Mouse (Mus musculus) right cerebral cortex, postnatal 36 days (tissue): ENCODE data around the gene Guk1.
"Not testable (repeated sequence)": the region's sequence is repeated elsewhere in the genome, so short reads cannot be mapped to it uniquely, and the experiment has no call there.

ENCODE experiments used
- DNase-seq, 2 experiments: peaks; one replicate each; pipeline ENCODE4 v3.0.0; 2022; ENCODE audit warnings: low spot score in 2 of 2, mixed read lengths in 1 of 2

The Guk1 gene

DNA sequence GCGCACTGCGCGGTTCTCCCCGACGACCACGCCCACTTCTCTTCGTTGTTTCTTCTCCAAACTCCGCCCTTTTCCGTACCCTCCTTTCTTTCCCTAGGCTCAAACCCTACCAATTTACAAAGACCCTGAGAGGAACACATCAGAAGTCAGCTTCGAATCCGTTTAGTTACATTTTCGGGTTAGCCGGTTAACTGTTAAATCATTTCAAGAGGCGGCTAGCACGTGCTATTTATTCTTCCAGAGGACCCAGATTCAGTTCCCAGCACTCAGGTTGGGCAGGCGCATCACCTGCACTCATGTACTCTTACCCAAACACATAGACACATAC, at the start of gene Guk1:
Gene Guk1, minus strand, starts transcription at position 154 of the 328 bp plus-strand sequence.
- DNase-seq: no peak

DNA sequence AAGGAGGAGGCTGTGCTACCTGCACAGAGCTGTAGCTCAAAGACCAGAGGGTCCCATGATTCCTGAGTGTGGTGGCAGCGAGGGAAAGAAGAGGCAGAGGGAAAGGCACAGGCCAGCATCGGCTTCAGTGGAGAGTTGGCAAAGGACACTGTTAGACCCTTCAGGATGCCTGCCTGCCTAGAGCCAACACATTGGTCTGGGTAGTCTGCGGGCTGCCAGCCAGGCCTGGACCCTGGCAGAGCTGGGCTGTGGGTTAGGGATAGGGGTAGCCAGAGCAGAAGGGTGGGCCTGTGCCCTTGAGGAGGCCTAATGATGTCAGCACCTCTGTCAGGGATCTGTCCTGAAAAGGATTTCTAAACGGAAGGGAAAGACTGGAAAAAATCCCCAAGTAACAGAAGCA, 47.8 kb upstream of the Guk1 start:
- no peak for DNase-seq

DNA sequence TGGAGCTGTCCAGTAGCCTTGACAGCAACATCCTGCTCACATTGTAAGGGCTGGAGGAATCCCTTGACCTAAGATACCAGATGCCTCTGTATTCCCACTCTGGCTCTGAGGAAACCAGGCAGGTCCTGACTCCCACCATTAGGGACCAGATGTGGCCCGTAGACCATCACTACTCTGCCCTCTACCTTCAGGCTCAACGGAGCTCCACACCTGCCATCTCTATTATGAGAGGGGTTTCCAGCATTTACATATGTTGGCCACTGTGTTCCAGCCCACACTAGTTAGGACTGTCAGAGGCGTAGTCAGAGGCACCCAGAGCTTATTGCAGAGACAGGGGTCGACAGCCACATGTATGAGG, 47.4 kb upstream of the Guk1 start:
- no peak for DNase-seq

DNA sequence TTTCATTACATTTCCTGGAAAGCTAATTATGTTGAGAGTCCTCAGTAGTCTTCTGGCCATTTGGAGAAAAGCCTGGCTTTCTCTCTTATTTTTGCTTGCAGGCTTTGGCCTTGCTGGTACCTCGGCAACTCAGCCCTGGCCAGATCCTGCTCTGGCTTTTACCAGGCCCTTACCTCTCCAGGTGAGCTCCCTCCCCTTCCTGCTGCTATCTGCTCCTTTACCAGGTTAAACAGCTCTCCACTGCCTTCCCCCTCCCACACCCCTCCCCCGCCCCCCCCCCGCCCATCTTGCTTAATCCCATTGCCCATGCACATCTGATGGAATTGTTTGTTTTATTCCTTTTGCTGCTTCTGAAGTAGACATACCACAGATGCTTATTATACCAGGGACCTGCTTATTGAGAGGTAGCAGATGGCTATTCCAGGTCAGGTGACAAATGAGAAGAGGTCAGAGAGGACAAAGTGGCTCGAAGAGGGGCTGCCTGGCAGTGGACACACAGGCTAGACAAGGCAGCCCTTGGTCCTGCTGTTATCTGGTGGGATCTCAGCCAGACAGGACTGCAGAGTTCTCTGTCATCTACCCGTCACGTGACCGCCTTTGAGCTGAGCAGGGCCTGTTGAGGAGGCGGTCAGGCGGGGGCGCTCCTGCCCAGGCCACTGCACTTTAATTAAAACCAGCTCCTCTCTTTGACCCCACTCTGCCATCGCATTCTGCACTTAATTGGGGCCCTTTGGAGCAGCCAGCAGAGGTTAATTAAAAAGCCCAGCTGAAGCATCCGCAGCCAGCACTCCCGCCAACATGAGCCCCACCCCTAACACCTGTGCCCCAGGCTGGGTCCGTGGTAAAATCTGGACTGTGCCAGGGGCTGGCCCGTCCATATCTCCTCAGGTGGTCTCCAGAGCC, 46.8 kb upstream of the Guk1 start:
- peak in 1 of 2 experiments; percentile 29 for DNase-seq

DNA sequence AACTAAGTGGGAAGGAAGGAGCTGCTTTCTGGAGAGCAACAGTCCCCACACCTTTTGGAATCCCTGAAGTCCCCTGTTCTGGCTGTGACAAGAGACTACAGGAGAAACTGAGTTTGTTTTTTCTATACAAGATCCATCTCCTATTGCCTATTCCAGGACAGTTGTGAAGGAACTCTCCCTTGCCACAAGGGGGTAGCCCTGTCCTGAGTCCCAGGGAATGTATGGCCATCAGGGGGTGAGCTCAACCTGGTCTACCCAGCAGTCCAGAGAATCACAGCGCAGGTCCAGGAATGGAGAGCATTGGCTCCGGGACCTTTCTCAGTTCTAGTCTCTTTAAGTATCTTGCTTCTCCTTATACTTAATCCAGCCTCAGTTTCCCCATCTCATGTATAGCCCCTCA, 40.8 kb upstream of the Guk1 start:
- no peak for DNase-seq

DNA sequence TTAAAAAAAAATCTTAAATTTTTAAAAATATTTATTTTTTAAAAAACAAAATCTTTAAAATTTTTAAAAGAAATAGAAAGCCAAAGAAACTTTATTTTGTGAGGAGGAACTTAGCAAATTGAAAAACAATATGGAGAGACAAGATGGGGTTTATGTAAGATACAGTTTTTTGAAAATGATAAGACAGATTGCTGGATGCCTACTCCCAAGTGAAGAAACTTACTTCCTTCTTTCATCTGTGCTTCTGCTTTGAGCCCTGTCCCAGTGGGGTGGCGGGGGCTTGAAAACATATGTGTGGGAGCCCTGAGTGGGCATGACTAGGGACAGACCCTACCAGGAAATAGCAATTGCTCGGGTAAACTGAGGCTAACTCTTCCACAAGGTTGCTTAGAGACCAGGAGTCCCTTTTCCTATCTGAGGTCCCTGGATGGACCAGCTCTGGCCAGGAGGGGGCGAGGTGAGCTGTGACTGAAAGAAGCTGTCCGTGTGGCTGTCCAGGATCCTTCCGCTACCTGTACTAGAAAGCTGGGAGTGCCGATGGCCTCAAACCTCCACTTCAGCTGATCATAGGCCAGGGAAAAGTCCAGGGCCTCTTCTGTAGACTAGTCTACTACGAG, 38.2 kb upstream of the Guk1 start:
- DNase-seq: peak in 1 of 2 experiments; percentile 38

DNA sequence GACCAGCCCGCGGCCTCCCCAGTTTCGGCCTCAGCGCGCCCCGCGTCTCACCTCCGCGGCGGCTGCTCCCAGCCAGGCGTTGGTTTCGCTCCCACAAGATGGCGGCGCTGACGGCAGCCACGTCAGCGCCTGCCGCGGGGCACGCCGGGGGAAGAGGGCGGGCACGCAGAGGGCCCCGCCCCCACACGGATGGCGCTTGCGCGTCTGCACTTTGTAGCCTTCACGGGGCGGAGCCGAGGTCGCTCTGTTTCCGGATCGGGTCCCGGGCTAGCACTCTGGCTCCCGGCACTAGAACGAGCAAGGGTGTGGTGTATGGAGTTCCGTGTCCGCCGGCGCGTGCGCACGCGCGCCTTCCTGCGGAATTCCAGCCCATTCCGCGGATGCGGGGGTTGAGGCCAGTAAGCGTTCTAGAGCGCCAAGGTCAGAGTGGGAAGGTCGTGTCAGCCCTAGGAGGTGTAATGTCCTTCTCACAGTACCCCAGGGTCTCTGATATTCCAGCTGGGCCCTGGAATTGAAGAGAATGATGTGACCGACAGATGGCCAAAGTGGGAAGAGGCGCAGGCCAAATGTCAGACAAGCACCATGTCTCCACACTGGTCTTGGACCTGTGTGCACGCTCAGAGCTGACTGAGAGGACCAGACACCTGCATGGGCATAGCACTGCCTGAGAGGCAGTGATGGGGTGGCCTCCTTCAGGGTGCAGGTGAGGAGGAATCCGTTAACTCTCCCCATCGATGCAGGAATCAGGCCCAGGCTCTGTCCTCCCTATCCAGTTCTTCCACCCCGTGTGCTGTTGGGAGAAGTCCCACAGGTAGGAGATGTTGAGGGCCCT, 36.3 kb upstream of the Guk1 start, which contains the start of gene Arf1:
Gene Arf1, minus strand, starts transcription at position 149 of the 832 bp plus-strand sequence.
- peak; percentile 95 for DNase-seq

DNA sequence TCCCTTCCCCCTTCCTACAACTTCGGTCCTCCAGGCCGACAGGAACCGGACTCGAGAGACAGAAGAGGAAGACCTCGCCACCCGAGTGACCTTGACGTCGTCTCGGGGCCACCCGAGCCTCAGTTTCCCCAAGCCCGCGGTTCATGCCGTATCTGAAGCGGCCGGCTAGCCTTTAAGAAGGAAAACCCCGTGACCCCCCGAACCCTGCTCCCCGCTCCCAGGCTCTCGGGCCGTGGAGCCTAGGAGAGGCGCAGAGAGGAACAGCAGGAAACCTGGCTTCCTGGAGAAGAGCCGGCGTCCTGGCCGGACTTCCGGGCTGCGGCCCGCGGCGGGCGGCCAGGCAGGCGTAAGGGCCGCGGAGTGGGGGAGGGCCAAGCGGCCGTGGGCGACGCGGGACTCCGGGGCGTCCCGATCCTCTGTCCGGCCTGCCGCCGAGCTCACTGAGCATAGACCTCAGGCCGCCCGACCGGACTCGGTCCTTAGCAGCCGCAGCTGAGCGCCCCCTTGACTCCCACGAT, 35.7 kb upstream of the Guk1 start:
- no peak for DNase-seq

DNA sequence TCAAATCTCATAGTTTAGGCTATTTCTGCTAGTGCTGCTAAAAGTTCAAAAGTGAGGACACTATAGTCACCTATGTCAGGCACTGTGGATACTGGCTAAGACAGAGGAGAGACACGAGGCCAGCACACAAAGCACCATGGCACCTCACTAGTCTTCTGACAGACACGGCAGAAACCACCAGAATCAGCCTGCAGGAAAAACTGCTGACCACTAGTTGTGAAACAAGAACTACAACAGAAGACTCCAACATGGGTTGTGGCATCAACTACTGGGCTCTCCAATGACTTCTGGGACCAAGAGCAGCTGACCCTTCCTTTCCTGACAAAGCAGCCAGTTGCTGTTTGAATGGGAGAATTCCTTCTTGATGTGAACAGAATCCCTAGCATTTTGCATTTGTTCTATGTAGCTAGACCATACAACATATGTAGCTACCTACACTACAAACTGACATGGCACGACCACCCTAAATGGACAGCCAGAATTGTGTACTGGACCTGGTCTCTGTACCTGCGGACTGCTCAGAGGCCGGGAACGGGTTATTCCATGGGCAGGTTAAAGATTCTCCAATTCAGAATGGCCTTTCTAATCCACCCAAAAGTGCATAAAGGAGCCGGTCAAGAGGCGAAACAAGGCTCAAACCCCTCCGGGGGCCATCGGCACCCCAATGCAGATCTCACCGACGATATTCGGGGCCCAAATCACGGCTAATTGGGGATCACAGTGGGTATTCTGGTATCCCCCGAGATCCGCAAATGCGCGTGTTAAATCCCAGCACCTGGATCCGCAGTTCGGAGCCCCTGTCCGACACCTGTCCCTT, 35.0 kb upstream of the Guk1 start:
- DNase-seq: no peak

DNA sequence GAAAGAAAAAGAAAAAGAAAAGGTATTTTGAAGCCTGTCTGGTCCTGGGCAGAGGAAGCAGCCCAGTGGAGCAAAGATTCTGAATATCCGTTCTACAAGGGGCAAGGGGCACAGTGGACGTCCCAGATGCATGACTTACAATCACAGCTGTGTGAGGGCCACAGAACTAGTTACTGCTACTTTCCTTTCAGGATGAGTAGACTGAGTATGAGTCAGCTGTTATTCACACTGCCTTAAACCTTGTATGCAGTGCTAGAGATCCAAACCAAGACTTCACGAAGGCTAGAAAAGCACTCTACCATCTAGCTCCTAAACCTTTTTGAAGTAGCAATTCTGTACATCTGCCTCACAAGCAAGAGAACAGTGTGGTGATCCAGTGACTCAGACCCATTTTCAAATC, 34.2 kb upstream of the Guk1 start:
- no peak for DNase-seq

DNA sequence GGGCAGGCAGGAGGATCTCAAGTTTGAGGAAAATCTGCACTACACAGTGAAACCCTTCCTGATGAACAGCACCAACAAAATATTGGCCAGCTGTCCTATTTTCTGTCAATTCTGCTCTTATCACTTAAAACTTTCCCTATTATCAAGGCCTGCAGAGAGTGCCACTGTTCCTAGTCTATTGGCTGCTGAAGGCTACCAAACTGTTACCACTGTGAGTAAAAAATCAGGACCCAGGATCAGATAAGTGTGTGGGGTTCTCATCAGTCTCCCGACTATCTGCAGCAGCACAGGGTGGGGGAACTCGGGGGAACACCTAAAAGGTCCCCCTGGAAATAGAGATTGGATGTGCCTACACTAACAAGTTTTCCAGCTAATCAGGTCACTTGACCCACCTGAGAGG, 33.2 kb upstream of the Guk1 start:
- no peak for DNase-seq

DNA sequence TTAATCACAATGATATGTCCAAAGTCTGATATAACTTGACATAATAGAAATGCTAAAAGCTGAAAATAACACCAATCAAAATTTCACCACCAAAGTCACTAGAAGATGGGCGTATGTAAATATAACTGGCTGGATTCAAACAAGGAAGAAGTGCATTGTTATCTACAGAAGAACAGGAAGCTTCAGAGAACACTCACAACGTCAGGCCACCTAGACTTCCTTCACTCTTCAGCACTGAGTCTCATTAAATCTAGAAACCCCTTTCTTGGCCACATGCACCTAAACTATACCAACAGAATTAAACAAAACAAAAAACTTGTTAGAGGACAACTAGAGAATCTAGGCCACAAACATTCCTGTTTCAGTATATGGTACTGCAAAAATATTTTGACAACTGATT, 32.5 kb upstream of the Guk1 start:
- DNase-seq: no peak

DNA sequence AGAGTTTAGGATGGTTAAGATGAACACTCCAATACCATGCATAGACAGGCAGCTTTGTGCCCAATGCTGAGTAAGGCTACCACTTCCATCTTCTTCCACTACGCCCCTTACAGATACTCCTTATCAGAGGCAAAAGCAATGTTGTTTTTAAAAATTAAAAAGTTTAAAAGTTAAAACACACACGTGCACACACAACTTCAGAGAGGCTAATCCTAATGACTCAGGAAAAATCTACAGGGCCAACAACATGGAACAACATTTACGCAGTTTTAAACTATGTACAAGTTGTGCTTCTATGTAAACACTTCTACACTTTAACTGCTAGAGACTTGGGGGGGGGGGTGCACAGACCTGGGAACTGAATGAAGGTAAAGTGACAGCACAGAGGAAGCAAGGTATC, 32.0 kb upstream of the Guk1 start:
- no peak for DNase-seq

DNA sequence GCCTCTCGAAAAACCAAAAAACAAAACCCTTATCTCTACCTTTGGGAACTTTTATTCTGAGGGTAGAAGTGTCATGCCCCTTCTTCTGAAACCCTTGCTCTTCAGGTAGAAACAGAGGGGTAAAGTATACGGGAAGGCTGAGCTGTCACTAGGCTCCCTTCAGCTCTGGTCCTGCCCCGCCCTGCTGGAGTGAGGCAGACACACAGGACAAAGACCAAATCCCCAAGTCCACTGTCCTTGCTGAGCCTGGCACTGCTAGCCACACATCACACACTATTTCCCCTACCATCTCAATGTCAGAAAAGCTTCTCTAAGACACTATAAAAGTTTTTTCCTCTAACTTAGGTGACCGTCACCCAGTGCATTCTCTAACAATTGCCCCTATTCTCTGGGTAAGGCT, 30.3 kb upstream of the Guk1 start:
- DNase-seq: no peak

DNA sequence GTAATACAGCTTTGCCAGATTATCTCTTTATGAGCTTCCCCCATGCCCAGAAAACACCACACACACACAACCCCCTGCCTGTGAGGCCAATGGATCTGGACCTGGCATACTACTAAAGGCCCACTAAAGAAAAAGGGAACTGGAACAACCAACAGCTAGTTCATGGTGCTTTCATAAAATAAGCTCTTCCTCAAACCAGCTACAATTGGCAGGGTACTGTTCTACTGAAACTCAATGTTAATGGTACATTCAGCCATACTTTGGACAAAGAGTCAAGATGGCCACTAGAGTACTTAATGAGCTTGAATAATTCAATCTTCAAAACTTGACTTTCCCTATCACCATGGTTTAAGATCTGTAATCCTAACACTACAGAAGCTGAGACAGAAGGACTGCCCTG, 29.6 kb upstream of the Guk1 start:
- DNase-seq: no peak

DNA sequence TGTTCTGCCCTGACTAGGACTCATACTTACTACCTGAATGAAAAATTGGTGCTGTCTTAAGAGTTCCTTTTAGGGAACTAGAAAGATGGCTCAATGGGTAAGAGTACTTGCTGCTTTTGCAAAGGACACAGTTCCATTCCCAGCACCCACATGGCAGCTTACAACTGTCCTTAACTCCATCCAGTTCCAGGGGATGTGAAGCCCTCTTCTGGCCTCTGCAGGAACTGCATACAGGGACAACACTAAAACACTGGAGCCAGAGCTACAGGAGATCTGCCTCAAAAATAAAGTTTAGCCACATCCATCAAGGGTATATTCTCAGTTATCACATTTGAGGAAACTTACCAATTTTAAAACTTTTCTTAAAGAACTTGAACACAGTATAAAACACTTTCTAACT, 27.1 kb upstream of the Guk1 start:
- DNase-seq: no peak

DNA sequence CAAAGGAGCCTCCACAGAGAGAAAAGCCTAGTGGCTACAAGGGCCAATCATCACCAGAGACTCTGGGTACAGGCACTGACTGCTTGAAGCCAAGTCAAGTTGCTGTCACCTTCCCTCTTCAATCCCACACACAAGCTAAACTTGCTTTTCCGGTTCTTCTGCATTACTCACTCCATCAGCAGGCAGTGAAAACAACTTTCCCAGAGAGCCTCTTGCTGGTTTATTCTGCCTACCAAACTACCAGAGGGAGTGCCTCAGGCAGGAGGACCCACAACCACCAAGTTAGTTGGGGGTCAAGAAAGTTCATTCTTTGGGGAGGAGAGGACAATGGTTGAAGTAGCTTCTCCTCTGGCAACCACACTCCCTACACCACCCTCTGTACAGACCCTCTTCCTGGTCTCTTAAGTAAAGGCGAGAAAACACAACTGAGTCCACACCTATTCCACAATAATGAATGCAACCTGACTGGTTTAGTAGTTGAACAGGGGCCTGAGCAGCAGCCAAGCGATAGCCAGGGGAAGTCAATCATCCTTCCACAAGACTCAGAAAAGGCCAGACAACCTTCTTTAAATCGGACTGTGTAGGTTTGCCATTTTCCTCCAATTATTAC, 26.5 kb upstream of the Guk1 start:
- DNase-seq: no peak

DNA sequence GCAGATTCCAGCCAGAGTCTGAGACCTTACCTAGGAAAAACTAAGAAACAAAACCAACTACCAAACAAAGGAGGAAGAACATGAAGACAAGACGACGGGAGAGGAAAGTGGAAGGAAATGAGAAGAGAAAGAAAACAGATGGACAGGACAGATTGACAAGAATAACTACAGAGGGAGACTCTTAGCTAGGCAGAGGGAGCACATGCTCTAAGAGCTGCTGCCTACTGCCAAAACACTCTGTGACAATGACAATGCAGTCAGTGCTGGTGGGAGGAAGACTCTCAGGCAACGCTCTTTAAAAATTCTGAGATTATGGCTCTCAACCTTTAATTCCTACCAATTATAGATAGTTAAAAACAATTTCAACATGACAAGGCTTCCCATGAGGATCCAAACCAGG, 24.9 kb upstream of the Guk1 start:
- DNase-seq: no peak

DNA sequence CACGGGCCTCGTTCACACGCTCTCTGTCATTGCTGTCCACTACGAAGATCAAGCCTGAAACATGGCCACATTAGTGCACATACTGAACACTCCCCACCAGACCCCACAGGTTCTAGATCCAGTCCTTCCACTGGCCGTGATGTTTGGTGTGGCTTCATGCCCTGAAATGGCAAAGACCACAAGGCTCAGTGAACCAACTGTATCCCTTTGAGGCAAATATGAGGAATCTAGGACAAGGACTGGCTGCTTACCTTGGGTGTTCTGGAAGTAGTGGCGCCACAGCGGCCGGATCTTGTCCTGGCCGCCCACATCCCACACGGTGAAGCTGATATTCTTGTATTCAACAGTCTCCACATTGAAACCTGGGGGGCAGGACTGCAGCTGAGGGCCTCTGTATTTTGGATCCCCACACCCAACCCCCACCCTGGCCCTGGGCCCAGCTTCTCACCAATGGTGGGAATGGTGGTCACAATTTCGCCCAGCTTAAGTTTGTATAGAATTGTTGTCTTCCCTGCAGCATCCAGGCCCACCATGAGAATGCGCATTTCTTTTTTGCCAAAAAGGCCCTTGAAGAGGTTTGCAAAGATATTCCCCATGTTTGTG, 21.0 kb upstream of the Guk1 start:
- DNase-seq: no peak

DNA sequence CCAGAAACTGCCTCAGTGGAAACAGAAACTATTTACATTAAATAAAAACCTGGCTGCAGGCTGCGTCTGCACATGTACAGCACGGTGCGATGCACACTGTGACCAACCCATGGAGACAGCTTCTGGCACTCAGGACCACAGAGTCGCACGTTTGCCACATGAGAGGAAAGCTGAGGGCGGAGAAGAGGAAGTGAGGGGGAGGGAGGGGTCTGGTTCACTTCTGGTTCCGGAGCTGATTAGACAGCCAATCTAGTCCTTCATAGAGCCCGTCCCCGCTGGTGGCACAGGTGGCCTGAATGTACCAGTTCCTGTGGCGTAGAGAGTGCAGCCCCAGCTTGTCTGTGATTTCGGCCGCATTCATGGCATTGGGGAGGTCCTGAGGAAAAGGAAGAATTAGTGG, 20.3 kb upstream of the Guk1 start:
- not testable (repeated sequence) for DNase-seq

DNA sequence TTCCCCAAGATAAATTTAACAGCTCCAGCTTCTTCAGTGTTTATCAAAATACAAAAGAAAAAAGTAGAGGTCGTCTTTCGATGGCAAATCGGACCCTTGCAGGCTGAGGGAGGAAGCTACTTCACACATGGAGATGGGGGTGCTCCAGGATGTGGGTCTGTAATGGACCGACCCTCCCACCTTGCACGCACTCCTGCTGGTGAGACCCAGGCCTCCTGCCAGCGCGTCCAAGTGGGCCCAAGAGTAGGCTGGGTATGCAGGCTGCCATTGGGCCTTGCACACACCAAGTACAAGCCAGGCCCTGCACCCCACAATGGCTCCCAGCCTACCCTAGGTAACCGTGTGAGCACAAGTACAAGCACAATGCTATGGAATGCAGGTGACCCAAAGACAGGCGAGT, 19.5 kb upstream of the Guk1 start:
- DNase-seq: not testable (repeated sequence)
